Mouse (Mus musculus) forebrain, embryonic 11.5 days (tissue): ENCODE results near the gene Ptpra. TPM values are rescaled to one million over a fixed set of nuclear protein-coding genes. Genes with fewer than 3 reads are reported as not detected.

Source experiments
- ATAC-seq: fragments of 200-750 bp; cut with Nextera tagmentation; replicated peaks from 2 replicates; pipeline ENCODE4 v1.8.0; 2017; ENCODE audit warnings: moderate TSS enrichment; ENCODE audit not compliant: low FRiP score
- DNase-seq: peaks from one replicate; pipeline ENCODE4 v3.0.0-alpha.2; 2017; ENCODE audit warnings: low spot score
- H3K27ac ChIP-seq: fragments of 300-500 bp; sonication (generic); 2 replicates; pipeline ENCODE4 v1.5.1; 2014; ENCODE audit warnings: low read depth, low read length
- H3K27me3 ChIP-seq: fragments of 300-500 bp; sonication (generic); 2 replicates; pipeline ENCODE4 v1.6.1; 2014; ENCODE audit warnings: mild to moderate bottlenecking, low read length, mixed read lengths; ENCODE audit not compliant: control insufficient read depth, insufficient read depth
- H3K36me3 ChIP-seq: fragments of 300-500 bp; sonication (generic); 2 replicates; pipeline ENCODE4 v1.6.1; 2014; ENCODE audit warnings: mild to moderate bottlenecking, low read length, moderate library complexity, mixed read lengths; ENCODE audit not compliant: control insufficient read depth, insufficient read depth
- H3K4me1 ChIP-seq: fragments of 300-500 bp; sonication (generic); replicated peaks from 2 replicates; pipeline ENCODE4 v1.6.1; 2014; ENCODE audit warnings: low read length, mixed read lengths; ENCODE audit not compliant: control insufficient read depth, insufficient read depth
- H3K4me2 ChIP-seq: fragments of 300-500 bp; sonication (generic); 2 replicates; pipeline ENCODE4 v1.6.1; 2014; ENCODE audit warnings: low read depth, mild to moderate bottlenecking, low read length, moderate library complexity, mixed read lengths; ENCODE audit not compliant: severe bottlenecking
- H3K4me3 ChIP-seq: fragments of 300-500 bp; sonication (generic); 2 replicates; pipeline ENCODE4 v1.5.1; 2014; ENCODE audit warnings: low read depth, low read length
- H3K9ac ChIP-seq: fragments of 300-500 bp; sonication (generic); 2 replicates; pipeline ENCODE4 v1.6.1; 2014; ENCODE audit warnings: low read length
- H3K9me3 ChIP-seq: fragments of 300-500 bp; sonication (generic); 2 replicates; pipeline ENCODE4 v1.6.1; 2016; ENCODE audit warnings: low read length, mixed read lengths; ENCODE audit not compliant: control insufficient read depth
- WGBS: fragments of 180-500 bp; shearing (Covaris S2); extraction: QIAGEN DNeasy Blood & Tissue Kit; methylation state at CpG from one replicate; pipeline ENCODE4 v1.1.7; 2014; 5-methylcytosine and 5-hydroxymethylcytosine counted together
- polyA plus RNA-seq: library from polyadenylated mRNA; unstranded; fragments of >200 nt; fragmentation: Nextera tagmentation; extraction: Ambion mirVana; gene quantifications from 2 replicates; pipeline ENCODE4 v1.2.1, GENCODE M21; 2014

Gene Ptpra
- polyA plus RNA-seq, 1 experiment from 2014 or later: 116 TPM

DNA sequence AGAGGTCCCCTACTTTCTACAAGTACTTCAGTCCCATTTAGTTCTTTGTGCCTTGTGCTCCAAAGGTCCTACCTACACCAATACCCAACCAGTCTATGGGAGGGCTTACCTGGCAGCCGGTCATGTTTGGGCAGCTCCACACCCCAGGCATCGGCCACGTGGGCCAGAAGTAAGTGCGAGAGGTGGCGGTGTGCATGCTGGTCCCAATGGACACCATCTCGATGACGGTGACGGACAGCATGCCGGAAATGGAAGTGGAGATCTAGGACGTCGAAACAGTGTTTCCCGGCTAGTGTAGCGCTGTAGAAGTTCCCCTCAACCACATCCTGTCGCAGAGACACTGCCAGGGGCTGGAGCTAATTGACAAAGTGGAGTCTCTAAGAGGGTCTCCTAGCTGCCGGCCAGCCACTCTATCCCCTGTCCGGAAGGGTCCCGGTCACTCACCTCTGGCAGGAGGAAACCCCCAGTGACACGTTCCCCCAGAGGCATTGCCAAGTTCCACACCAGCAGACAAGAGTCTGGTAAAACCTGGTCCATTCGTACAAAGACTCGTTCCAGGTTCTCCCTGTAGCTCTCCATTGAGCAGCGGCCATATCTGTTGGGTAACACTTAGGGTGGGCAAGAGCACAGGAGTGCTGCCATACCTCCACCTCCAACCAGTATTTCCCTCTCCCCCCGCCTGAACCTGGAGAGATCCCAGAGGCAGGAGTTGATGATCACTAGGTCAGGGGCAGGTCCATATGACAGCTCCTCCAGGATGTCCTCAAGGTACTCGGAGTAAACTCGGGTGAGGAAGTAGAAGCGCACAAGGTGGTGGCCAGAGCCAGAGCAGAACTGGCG lies 28.1 kb upstream of the Ptpra start:
- no peaks in the 10 kb centered on the region; the same call in 1 of the 2 replicates for H3K4me1 ChIP-seq
- H3K27ac ChIP-seq: no peak overlapping the region
- no peak for DNase-seq
- no peak overlapping the region for H3K9ac ChIP-seq
- no peak for ATAC-seq
- no peaks in the 10 kb centered on the region; the same call in 1 of the 2 replicates for H3K36me3 ChIP-seq
- no peaks in the 10 kb centered on the region for H3K9me3 ChIP-seq
- 95% methylated on average over 26 of the region's 26 CpGs for WGBS
- H3K4me3 ChIP-seq: no peak overlapping the region
- H3K4me2 ChIP-seq: no peak overlapping the region
- H3K27me3 ChIP-seq: no peaks in the 10 kb centered on the region

DNA sequence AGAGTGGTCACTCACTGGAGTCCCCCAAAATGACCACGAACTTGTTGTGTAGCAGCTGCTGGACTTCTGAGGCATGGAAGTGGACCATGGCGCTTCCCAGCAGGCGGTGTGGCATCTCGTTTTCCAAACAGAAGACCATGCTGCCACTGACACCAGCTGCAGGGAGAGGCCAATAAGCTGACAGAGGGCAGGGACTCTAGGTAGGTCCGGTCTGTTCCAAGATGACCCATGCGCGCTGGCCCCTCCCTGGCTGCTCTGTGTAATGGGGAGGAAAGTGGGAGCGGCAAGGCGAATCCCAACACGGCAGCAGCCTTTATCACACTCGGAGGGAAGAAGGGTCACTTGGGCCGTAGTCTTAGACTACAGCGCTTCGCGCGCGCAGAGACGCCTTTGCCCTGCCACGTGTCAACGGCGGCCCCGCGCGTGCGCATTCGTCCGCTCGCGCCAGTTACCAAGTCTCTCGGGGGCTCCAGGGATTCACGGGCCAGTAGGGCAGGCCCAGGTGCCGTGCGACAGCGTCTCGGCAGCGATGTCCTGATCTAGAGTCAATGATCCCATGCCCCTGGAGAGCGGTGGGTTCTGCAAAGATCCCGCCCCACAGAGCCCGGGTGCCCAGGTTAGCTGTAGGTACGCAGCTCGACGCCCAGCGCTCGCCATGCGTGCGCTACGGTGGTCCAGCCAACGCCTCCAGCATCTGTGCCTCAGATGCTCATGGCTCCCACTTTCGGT lies 26.5 kb upstream of the Ptpra start:
- H3K9me3 ChIP-seq: no peaks in the 10 kb centered on the region
- no peaks in the 10 kb centered on the region; the same call in 1 of the 2 replicates for H3K36me3 ChIP-seq
- H3K9ac ChIP-seq: peak overlapping the region; percentile 80
- ATAC-seq (peak; percentile 77), DNase-seq (peak; percentile 88)
- peak overlapping the region; percentile 54; the same call in 1 of the 2 replicates for H3K27ac ChIP-seq
- WGBS: 17% methylated on average over 49 of the region's 49 CpGs
- peak overlapping the region; percentile 55 for H3K4me3 ChIP-seq
- peak overlapping the region; percentile 76 for H3K4me2 ChIP-seq
- no peaks in the 10 kb centered on the region for H3K27me3 ChIP-seq
- no peaks in the 10 kb centered on the region; the same call in 1 of the 2 replicates for H3K4me1 ChIP-seq

DNA sequence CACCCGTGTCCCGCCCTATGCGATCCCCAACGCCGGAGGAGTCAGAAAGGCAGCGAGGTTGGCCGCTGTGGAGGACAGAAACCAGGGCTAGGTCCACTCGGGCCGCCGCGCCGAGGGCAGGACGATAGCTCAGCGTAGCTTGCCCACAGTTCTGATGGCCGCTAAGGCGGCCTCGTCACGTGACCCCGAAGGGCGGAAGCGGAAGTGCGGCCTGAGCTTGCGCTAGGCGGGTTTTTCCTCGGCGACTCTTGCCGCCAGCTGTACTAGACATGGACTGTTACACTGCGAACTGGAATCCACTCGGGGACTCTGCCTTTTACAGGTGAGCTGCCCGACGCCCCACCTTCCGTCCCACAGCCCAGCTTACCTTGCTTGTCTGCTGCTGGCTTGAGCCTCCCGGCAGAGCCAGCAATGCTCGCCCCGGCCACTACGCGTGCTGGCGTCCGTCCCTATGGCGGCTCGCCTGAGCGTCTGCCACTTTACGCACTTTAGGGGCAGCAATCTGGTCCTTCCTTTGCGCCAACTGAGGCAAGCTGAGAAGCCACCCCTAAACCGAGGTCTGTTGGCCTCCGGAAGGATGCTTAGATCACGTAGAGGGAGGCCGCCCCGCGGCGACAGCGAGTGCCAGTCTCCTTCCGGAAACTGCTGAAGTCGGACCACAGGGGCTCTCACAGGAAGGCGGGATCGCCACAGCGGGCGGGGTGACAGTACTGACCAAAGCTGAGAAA lies 25.8 kb upstream of the Ptpra start, which contains the start of the genes Vps16 and Pced1a:
Gene Vps16, plus strand, starts transcription at position 214 of the 728 bp plus-strand sequence.
Gene Pced1a, minus strand, starts transcription at position 576 of the 728 bp plus-strand sequence.
- ATAC-seq: peak; percentile 92
- Histone ChIP-seq H3K4me3 (peak within 1 kb of the TSS; percentile 55), H3K4me2 (peak within 1 kb of the TSS; percentile 76), H3K36me3 (no peaks in the 10 kb centered on the region; the same call in 1 of the 2 replicates), H3K27ac (peak within 1 kb of the TSS; percentile 54; the same call in 1 of the 2 replicates), H3K9ac (peak within 1 kb of the TSS; percentile 80), H3K27me3 (no peaks in the 10 kb centered on the region), H3K9me3 (no peaks in the 10 kb centered on the region), H3K4me1 (no peaks in the 10 kb centered on the region; the same call in 1 of the 2 replicates)
- DNase-seq: peak; percentile 94
- WGBS: under 1% methylated on average over 58 of the region's 58 CpGs

DNA sequence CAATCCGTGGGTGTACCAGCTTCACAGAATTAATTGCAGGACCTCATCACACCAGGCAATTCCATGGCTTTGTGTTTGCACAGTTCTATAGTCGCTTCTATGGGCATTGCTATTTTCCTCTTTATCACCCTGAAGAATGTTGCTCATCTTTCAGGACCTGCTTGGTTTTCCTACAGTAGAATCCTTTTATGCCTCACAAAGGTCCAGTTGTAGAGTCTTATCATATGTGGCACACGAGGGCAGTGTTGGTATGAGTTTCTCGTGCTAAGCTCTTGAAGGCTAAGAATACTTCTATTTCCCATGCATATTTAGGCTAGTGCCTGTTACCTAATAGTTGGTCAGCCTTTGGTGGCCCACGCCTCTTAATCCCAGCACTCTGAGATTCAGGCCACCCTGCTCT lies 25.0 kb upstream of the Ptpra start:
- ATAC-seq (no peak), DNase-seq (no peak)
- Histone ChIP-seq H3K4me1 (no peaks in the 10 kb centered on the region; the same call in 1 of the 2 replicates), H3K27ac (no peak overlapping the region), H3K27me3 (no peaks in the 10 kb centered on the region), H3K9me3 (no peaks in the 10 kb centered on the region), H3K36me3 (no peaks in the 10 kb centered on the region; the same call in 1 of the 2 replicates), H3K9ac (peak overlapping the region; percentile 80), H3K4me2 (peak overlapping the region; percentile 76), H3K4me3 (peak overlapping the region; percentile 55)
- 54% methylated on average over 5 of the region's 5 CpGs for WGBS

DNA sequence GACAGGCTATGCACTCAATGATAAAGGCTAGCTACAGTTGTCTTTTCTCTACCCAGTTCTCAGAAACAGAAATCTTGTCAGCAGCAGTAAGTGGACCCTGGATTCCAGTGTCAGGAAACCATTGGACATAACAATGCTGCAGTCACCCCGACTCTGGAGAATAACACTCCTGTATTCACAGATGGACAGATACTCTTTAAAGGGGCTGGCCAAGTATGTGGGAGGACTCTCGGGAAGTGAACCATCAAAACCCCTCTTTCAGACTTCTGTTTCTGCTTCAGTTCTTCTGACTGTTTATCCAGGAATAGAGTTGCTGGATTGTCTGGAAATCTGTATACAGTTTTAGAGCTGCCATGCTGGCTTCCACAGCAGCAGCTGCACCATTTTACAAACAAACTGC lies 20.2 kb upstream of the Ptpra start:
- H3K9me3 ChIP-seq: no peaks in the 10 kb centered on the region
- H3K27me3 ChIP-seq: no peaks in the 10 kb centered on the region
- ATAC-seq (no peak), DNase-seq (no peak)
- H3K4me3 ChIP-seq: no peak overlapping the region
- no peak overlapping the region for H3K9ac ChIP-seq
- H3K36me3 ChIP-seq: no peaks in the 10 kb centered on the region
- H3K27ac ChIP-seq: no peak overlapping the region
- WGBS: 67% methylated on average over 2 of the region's 2 CpGs
- no peaks in the 10 kb centered on the region; the same call in 1 of the 2 replicates for H3K4me1 ChIP-seq
- H3K4me2 ChIP-seq: no peak overlapping the region

DNA sequence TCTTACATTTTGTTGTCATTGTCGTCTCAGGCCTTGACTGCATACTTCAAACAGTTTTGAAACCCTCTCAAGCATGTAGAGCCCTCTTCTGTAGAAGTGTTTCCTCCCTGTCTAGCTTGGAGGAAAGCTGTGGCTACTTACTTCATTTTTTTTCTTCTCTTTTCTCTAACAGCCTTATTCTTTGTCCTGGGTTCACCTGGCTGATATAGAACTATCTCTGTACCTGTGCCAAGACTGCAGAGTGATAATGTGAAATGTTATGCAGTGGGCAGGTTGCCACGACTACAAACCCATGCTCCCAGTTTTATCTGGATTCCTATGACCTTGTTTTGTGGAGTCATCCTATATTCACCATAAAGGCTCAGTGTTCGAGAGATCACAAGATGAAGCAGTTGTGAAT lies 19.6 kb upstream of the Ptpra start:
- ATAC-seq: no peak
- WGBS: 86% methylated on average over 3 of the region's 3 CpGs
- no peak overlapping the region for H3K4me3 ChIP-seq

DNA sequence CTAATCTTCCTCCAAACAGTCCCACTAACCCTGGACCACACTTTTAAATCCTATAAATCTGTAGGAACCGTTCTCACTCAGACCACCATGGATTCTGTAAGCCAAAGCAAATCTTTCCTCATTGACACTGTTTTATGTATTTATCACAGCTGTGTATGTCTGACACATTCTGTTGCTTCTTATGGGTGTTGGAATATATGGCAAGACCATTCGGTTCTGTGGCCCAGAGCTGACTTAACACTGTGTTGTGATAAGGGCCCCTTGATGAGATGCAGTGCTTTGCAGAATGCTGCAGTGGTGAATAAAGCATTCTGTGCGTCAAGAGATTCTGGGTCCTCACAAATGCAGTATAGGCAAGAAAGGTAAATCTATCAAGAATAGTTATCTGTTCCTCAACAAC lies 17.9 kb upstream of the Ptpra start:
- H3K4me1 ChIP-seq: no peaks in the 10 kb centered on the region
- no peak overlapping the region for H3K4me3 ChIP-seq
- H3K27me3 ChIP-seq: no peaks in the 10 kb centered on the region
- DNase-seq (no peak), ATAC-seq (no peak)
- H3K27ac ChIP-seq: no peak overlapping the region
- H3K4me2 ChIP-seq: no peak overlapping the region
- WGBS: 88% methylated on average over 3 of the region's 3 CpGs
- H3K36me3 ChIP-seq: no peaks in the 10 kb centered on the region
- no peaks in the 10 kb centered on the region for H3K9me3 ChIP-seq
- no peak overlapping the region for H3K9ac ChIP-seq

More for the DNA sequence above, 19.6 kb upstream of the Ptpra start:
- no peaks in the 10 kb centered on the region for H3K27me3 ChIP-seq
- no peaks in the 10 kb centered on the region for H3K36me3 ChIP-seq
- H3K9me3 ChIP-seq: no peaks in the 10 kb centered on the region
- no peak overlapping the region for H3K4me2 ChIP-seq
- no peaks in the 10 kb centered on the region for H3K4me1 ChIP-seq
- no peak overlapping the region for H3K9ac ChIP-seq
- H3K27ac ChIP-seq: no peak overlapping the region
- no peak for DNase-seq

DNA sequence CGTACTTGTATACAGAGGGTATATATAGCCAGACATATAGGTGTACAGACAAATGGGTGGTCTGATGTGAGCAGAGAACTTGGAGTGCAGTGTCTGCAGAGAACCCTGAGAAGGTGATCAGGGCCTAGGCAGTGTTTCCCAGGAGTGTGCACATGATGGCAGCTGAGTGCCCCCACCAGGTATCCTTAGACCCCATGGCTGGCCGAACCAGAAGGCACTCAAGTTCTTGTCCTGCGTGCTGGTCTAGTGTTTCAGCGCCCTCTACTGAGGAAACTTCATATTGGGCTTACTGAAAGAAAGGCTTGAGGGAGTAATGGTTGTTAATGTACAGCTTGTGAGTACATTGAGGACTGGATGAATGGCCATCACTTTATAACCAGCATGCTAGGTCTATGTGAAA lies 16.9 kb upstream of the Ptpra start:
- ATAC-seq: no peak
- Histone ChIP-seq H3K27ac (no peak overlapping the region), H3K4me2 (no peak overlapping the region), H3K9ac (no peak overlapping the region), H3K27me3 (no peaks in the 10 kb centered on the region), H3K4me1 (no peaks in the 10 kb centered on the region), H3K4me3 (no peak overlapping the region), H3K9me3 (no peaks in the 10 kb centered on the region), H3K36me3 (no peaks in the 10 kb centered on the region)
- 28% methylated on average over 4 of the region's 4 CpGs for WGBS
- DNase-seq: peak; percentile 58
